Mouse (Mus musculus) CD4-positive helper T cell, adult 2 months (primary cell): ENCODE data around the gene Tpm4.
A peak's percentile ranks its signal among the peaks of the same experiment; 100 is the strongest.

Source experiments
- DNase-seq: peaks from one replicate; pipeline ENCODE4 v3.0.0-alpha.2; 2012; ENCODE audit warnings: low read depth, missing footprints, low spot score

Gene Tpm4

GRCm38 (mm10) chr8:72189417-72190214, 54.8 kb downstream of the Tpm4 start, which contains the start of gene Hsh2d:
Hsh2d (plus strand) TSS chr8:72189638.
- DNase-seq = peak; percentile 85

GRCm38 (mm10) chr8:72190215-72190539, 55.4 kb downstream of the Tpm4 start:
- DNase-seq = no peak

DNA sequence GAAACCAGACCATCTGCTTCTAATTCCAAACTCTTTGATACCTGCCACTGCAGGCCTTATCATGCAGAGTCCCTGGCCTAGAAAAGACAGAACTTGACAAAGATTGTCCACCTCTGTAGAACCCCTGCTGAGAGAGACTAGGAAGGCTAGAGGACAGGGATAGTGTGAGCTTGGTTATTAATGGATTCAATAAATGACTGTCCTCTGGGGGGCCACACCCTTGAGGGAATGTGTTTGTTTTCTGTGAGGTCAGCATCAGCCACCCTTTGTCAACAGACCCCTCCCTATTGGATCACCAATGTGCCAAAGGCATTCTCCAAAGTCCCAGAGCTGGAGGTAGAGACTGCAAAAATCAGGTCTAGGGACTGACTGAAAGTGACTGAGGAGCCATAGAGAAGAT, 57.3 kb downstream of the Tpm4 start:
- no peak for DNase-seq

GRCm38 (mm10) chr8:72197997-72198396, 63.2 kb downstream of the Tpm4 start:
- DNase-seq = no peak
